Mouse (Mus musculus) telencephalon, adult 2 months (tissue): ENCODE data around the gene Tex35.

Experiments used
- DNase-seq: peaks from one replicate; pipeline ENCODE4 v3.0.0-alpha.2; 2011; ENCODE audit warnings: low read depth, low spot score

The Tex35 gene

GRCm38 (mm10) chr1:157108580-157108979, at the start of gene Tex35:
Gene Tex35 (minus strand): TSS chr1:157108680.
- no peak for DNase-seq

- no peak for DNase-seq
Measured at GRCm38 (mm10) chr1:157153781-157154180, 45.3 kb upstream of the Tex35 start.

GRCm38 (mm10) chr1:157150107-157150506, 41.6 kb upstream of the Tex35 start:
- DNase-seq: no peak

GRCm38 (mm10) chr1:157144621-157145020, 36.1 kb upstream of the Tex35 start:
- DNase-seq: no peak

- no peak for DNase-seq
Measured at GRCm38 (mm10) chr1:157143326-157143932, 34.9 kb upstream of the Tex35 start.

GRCm38 (mm10) chr1:157141014-157141413, 32.5 kb upstream of the Tex35 start:
- no peak for DNase-seq

GRCm38 (mm10) chr1:157137854-157138241, 29.4 kb upstream of the Tex35 start:
- no peak for DNase-seq

- DNase-seq: no peak
Measured at GRCm38 (mm10) chr1:157137132-157137853, 28.8 kb upstream of the Tex35 start.

GRCm38 (mm10) chr1:157128219-157128618, 19.7 kb upstream of the Tex35 start:
- DNase-seq: no peak

- no peak for DNase-seq
Measured at GRCm38 (mm10) chr1:157123836-157124235, 15.4 kb upstream of the Tex35 start.

- DNase-seq: no peak
Measured at GRCm38 (mm10) chr1:157119168-157119567, 10.7 kb upstream of the Tex35 start.

- no peak for DNase-seq
Measured at GRCm38 (mm10) chr1:157117440-157117839, 9.0 kb upstream of the Tex35 start.

- DNase-seq: peak; percentile 49
Measured at GRCm38 (mm10) chr1:157114492-157114891, 6.0 kb upstream of the Tex35 start.

- DNase-seq: no peak
Measured at GRCm38 (mm10) chr1:157110287-157110835, 1.9 kb upstream of the Tex35 start.

- no peak for DNase-seq
Measured at GRCm38 (mm10) chr1:157101122-157101865, 7.2 kb downstream of the Tex35 start.

GRCm38 (mm10) chr1:157095534-157095933, 12.9 kb downstream of the Tex35 start:
- DNase-seq: no peak

- DNase-seq: no peak
Measured at GRCm38 (mm10) chr1:157092622-157093021, 15.9 kb downstream of the Tex35 start.

GRCm38 (mm10) chr1:157092140-157092539, 16.3 kb downstream of the Tex35 start:
- DNase-seq: no peak

- no peak for DNase-seq
Measured at GRCm38 (mm10) chr1:157090835-157091234, 17.6 kb downstream of the Tex35 start.

GRCm38 (mm10) chr1:157086097-157086994, 22.1 kb downstream of the Tex35 start:
- DNase-seq: peak; percentile 22

GRCm38 (mm10) chr1:157082931-157083330, 25.5 kb downstream of the Tex35 start:
- no peak for DNase-seq
